Mouse (Mus musculus) liver, embryonic 14.5 days (tissue): Measurements from ENCODE around the gene E2f2. TPM values are rescaled to one million over a fixed set of nuclear protein-coding genes. Genes with fewer than 3 reads are reported as not detected.

Experiments
- ATAC-seq: fragments of 200-750 bp; cut with Nextera tagmentation; 2 replicates; pipeline ENCODE4 v1.8.0; 2017; ENCODE audit warnings: moderate number of reproducible peaks, mild to moderate bottlenecking, moderate library complexity; ENCODE audit not compliant: insufficient read depth
- DNase-seq, 3 experiments: peaks; one replicate each; pipeline ENCODE4 v3.0.0-alpha.2; 2012 to 2013; ENCODE audit warnings: low read depth in 3 of 3, low spot score in 3 of 3
- H3K27ac ChIP-seq: fragments of 300-500 bp; sonication (generic); 2 replicates; pipeline ENCODE4 v1.5.1; 2014; ENCODE audit warnings: moderate library complexity, mild to moderate bottlenecking, control low read depth, inconsistent platforms
- H3K27me3 ChIP-seq: fragments of 300-500 bp; sonication (generic); 2 replicates; pipeline ENCODE4 v1.6.1; 2014; ENCODE audit warnings: mild to moderate bottlenecking, low read length, moderate library complexity; ENCODE audit not compliant: control insufficient read depth, insufficient read depth
- H3K36me3 ChIP-seq: fragments of 300-500 bp; sonication (generic); replicated peaks from 2 replicates; pipeline ENCODE4 v1.6.1; 2014; ENCODE audit warnings: low read depth; ENCODE audit not compliant: control insufficient read depth, insufficient read depth
- H3K4me1 ChIP-seq, 2 experiments: fragments of 200-500 bp in 1 of 2; fragments of 300-500 bp in 1 of 2; sonication (generic) in 1 of 2; replicated peaks; 2 replicates each; pipeline ENCODE4 v1.6.1; 2012 to 2014; ENCODE audit warnings: antibody characterized with exemption in 1 of 2, inconsistent platforms in 1 of 2, low read length in 1 of 2; ENCODE audit not compliant: control insufficient read depth in 2 of 2, insufficient read depth in 2 of 2
- H3K4me2 ChIP-seq: fragments of 300-500 bp; sonication (generic); 2 replicates; pipeline ENCODE4 v1.6.1; 2014; ENCODE audit warnings: low read depth, mild to moderate bottlenecking, control low read depth, moderate library complexity
- H3K4me3 ChIP-seq, 2 experiments: fragments of 200-500 bp in 1 of 2; fragments of 300-500 bp in 1 of 2; sonication (generic) in 1 of 2; 2 replicates each; pipeline ENCODE4 v1.5.1; 2012 to 2014; ENCODE audit warnings: low read depth in 2 of 2, low read length in 2 of 2, mild to moderate bottlenecking in 2 of 2, control low read depth in 1 of 2, inconsistent platforms in 1 of 2, moderate library complexity in 1 of 2; ENCODE audit not compliant: insufficient read depth in 1 of 2
- H3K9ac ChIP-seq: fragments of 300-500 bp; sonication (generic); replicated peaks from 2 replicates; pipeline ENCODE4 v1.6.1; 2014; ENCODE audit warnings: mild to moderate bottlenecking, control low read depth, moderate library complexity
- H3K9me3 ChIP-seq: fragments of 300-500 bp; sonication (generic); 2 replicates; pipeline ENCODE4 v1.6.1; 2016; ENCODE audit warnings: low read length, mixed read lengths; ENCODE audit not compliant: control insufficient read depth
- CTCF ChIP-seq: IDR thresholded peaks from 2 replicates; pipeline ENCODE4 v1.5.1; 2016; ENCODE audit warnings: antibody characterized with exemption, low read depth, control low read depth
- EP300 ChIP-seq: IDR thresholded peaks from 2 replicates; pipeline ENCODE4 v1.6.1; 2016; ENCODE audit warnings: antibody characterized with exemption, low read depth
- WGBS: fragments of 180-500 bp; shearing (Covaris S2); extraction: QIAGEN DNeasy Blood & Tissue Kit; methylation state at CpG from one replicate; pipeline ENCODE4 v1.1.7; 2014; ENCODE audit not compliant: insufficient replicate concordance; 5-methylcytosine and 5-hydroxymethylcytosine counted together
- polyA plus RNA-seq, 2 experiments: library from polyadenylated mRNA; depleted of rRNA in 1 of 2; stranded (reverse) in 1 of 2; unstranded in 1 of 2; fragments of >200 nt; fragmentation: Nextera tagmentation in 1 of 2; extraction: Ambion mirVana in 1 of 2; gene quantifications; 2 replicates each; pipeline versions ENCODE4 v1.2.1 to v1.2.3; 2012 to 2014

Gene E2f2
- polyA plus RNA-seq, 2 experiments = 40.5 to 50.3 TPM

- TF ChIP-seq EP300 = no peak
- TF ChIP-seq CTCF = no peak
- H3K9me3 ChIP-seq = no peaks in the 10 kb centered on the region
- ATAC-seq = no peak
- peaks cover 22% of the 10 kb centered on the region for H3K27me3 ChIP-seq
- H3K4me3 ChIP-seq = no peak overlapping the region
- no peak for DNase-seq
- H3K9ac ChIP-seq = no peak overlapping the region
- no peak overlapping the region for H3K4me2 ChIP-seq
- H3K27ac ChIP-seq = no peak overlapping the region
- no peaks in the 10 kb centered on the region for H3K36me3 ChIP-seq
- H3K4me1 ChIP-seq = 0 out of 4 replicates have a peak, but pooled peaks cover 0 to 3% of the 10 kb centered on the region in 2 experiments
- WGBS = 22% methylated on average over 18 of the region's 18 CpGs
Measured at GRCm38 (mm10) chr4:136218595-136219214, 46.5 kb downstream of the E2f2 start.

DNA sequence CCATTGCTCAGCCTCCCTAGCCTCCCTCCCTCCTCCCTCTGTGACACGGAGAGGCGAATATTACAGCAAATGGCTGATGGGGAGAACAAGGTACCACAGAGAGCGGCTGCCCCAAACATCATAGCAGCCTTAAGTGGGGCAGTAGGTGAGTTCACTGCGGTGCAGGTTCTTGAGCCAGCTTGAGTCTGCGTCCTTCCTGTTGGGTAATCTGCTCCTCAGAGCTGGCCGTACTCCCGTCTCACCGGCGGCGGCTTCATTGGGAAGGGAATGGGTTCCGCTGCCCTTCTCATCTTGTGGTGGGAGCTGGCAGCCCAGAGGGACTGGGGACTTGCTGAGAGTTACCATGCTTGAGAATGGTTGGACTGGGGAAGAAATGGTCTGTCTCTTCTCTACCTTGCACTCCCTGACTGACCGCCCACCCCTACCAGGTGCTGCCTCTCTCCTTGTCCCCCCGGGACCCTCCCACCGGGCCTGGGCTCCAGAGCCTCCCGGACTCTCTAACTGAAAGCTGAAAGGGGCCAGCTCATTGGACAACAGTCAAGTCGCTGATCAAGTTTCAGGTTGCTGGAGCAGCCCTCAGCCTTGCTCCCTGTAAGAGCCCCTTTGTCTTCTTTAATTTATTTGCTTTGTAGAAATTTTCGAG is 48.1 kb downstream of the E2f2 start:
- no peaks in the 10 kb centered on the region for H3K4me1 ChIP-seq
- H3K36me3 ChIP-seq = no peaks in the 10 kb centered on the region
- H3K4me3 ChIP-seq = no peak overlapping the region
- 8% methylated on average over 17 of the region's 17 CpGs for WGBS
- H3K9me3 ChIP-seq = no peaks in the 10 kb centered on the region
- no peak overlapping the region for H3K9ac ChIP-seq
- no peak overlapping the region for H3K27ac ChIP-seq
- no peak for DNase-seq
- TF ChIP-seq CTCF = no peak
- no peak for TF ChIP-seq EP300
- H3K27me3 ChIP-seq = peaks cover 22% of the 10 kb centered on the region
- H3K4me2 ChIP-seq = no peak overlapping the region
- ATAC-seq = no peak

DNA sequence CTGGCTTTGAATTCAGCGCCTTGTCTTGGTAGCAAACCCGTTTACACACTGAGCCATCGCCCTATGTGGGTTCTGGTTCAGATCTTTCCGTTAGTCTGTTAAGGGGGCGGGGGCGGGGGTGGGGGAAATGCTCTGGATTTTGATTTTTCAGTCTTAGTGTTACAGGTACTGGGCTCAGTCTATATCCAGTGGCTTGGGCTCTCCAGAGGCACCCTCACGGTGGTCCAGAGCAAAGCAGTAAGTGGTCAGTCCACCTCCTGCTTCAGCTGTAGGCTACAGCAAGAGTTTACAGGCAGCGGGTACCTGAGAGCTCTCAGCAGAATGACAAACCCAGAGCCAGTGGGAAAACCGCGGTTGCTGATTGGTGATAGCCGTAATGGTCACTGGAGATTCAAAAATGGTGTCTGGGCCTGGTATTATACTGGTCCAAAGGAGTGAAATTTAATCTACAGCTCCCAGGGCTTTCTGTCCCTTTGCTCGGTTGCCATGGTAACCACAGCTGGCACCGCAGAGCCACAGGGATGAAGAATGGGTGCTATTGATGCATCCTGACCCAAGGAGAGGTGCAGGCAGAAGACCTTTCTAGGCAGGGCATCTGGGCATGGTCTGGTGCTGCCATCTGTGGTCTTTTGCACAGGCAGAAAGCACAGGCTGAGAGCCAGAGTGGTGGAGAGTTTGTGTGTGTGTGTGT is 51.5 kb downstream of the E2f2 start:
- ATAC-seq (no peak), DNase-seq (no peak)
- Histone ChIP-seq H3K9me3 (no peaks in the 10 kb centered on the region), H3K4me2 (no peak overlapping the region), H3K4me1 (no peaks in the 10 kb centered on the region), H3K27ac (no peak overlapping the region), H3K4me3 (no peak overlapping the region), H3K36me3 (no peaks in the 10 kb centered on the region), H3K27me3 (peaks cover 16% of the 10 kb centered on the region), H3K9ac (no peak overlapping the region)
- TF ChIP-seq CTCF (no peak), EP300 (no peak)
- 56% methylated on average over 13 of the region's 13 CpGs for WGBS

DNA sequence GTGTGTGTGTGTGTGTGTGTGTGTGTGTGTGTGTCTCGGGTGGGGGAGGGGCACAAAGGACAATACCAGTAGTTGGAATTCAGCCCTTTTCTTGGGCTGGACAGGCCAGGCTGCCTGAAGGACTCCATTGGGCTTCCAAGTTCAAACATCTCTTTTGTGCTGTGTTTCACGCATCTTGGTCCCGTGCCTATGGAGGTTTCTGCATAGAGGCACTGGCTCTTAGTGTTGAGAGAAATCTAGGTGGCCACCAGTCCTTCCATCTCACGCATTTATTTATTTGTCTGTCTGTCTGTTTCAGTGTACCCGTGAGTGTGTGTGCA is 52.0 kb downstream of the E2f2 start:
- Histone ChIP-seq H3K27ac (no peak overlapping the region), H3K36me3 (no peaks in the 10 kb centered on the region), H3K4me1 (no peaks in the 10 kb centered on the region), H3K27me3 (peaks cover 11% of the 10 kb centered on the region), H3K9ac (no peak overlapping the region), H3K9me3 (no peaks in the 10 kb centered on the region), H3K4me3 (no peak overlapping the region), H3K4me2 (no peak overlapping the region)
- ATAC-seq (no peak), DNase-seq (no peak)
- WGBS = 59% methylated on average over 5 of the region's 5 CpGs
- TF ChIP-seq CTCF (no peak), EP300 (no peak)

- WGBS = 54% methylated on average over 23 of the region's 23 CpGs
Measured at GRCm38 (mm10) chr4:136224677-136225460, 52.7 kb downstream of the E2f2 start.

More at GRCm38 (mm10) chr4:136224677-136225460, 52.7 kb downstream of the E2f2 start:
- Histone ChIP-seq H3K9me3 (no peaks in the 10 kb centered on the region), H3K9ac (no peak overlapping the region), H3K36me3 (no peaks in the 10 kb centered on the region), H3K27me3 (peaks cover 6% of the 10 kb centered on the region; the same call in 1 of the 2 replicates), H3K4me2 (no peak overlapping the region), H3K27ac (no peak overlapping the region), H3K4me3 (no peak overlapping the region), H3K4me1 (no peaks in the 10 kb centered on the region)
- no peak for DNase-seq
- TF ChIP-seq EP300 (no peak), CTCF (no peak)
- ATAC-seq = no peak
